Mouse (Mus musculus): ENCODE results near the gene Irf1. TPM values are rescaled to one million over a fixed set of nuclear protein-coding genes. Genes with fewer than 3 reads are reported as not detected.

The Irf1 gene
- polyA plus RNA-seq (2012; rRNA removed), result 162 and 169 TPM in 2 replicates

DNA sequence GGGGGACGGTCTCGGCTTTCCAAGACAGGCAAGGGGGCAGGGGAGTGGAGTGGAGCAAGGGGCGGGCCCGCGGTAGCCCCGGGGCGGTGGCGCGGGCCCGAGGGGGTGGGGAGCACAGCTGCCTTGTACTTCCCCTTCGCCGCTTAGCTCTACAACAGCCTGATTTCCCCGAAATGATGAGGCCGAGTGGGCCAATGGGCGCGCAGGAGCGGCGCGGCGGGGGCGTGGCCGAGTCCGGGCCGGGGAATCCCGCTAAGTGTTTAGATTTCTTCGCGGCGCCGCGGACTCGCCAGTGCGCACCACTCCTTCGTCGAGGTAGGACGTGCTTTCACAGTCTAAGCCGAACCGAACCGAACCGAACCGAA lies at the start of gene Irf1:
Irf1 (plus strand) TSS at position 255 of the 365 bp plus-strand sequence.
- no peaks in the 10 kb centered on the region for H3K27me3 ChIP-seq (ENCODE audit: control insufficient read depth, insufficient read depth, low read length)
- H3K4me1 ChIP-seq (replicated peaks; ENCODE audit: control insufficient read depth, insufficient read depth, low read length), result peaks cover 35% of the 10 kb centered on the region
- H3K36me3 ChIP-seq (ENCODE audit: control insufficient read depth, insufficient read depth, low read length), result peaks cover 22% of the 10 kb centered on the region
- WGBS, result under 1% methylated on average over 39 of the region's 40 CpGs
- peak within 1 kb of the TSS; percentile 79 for H3K27ac ChIP-seq (ENCODE audit: control insufficient read depth, insufficient read depth, low read length)
- peak; percentile 97 for DNase-seq
- H3K4me3 ChIP-seq (ENCODE audit: control insufficient read depth, insufficient read depth, low read length), result peak within 1 kb of the TSS; percentile 91
- TF ChIP-seq CTCF (IDR thresholded peaks at IDR 0.05; ENCODE audit: borderline replicate concordance, control insufficient read depth, extremely low read depth, insufficient read depth, low read length, poor library complexity), result no peak
- TF ChIP-seq POLR2A (IDR thresholded peaks at IDR 0.05; ENCODE audit: control insufficient read depth, extremely low read depth, insufficient read depth, low read length, poor library complexity), result peak; percentile 55; the same call in 1 of the 2 replicates

DNA sequence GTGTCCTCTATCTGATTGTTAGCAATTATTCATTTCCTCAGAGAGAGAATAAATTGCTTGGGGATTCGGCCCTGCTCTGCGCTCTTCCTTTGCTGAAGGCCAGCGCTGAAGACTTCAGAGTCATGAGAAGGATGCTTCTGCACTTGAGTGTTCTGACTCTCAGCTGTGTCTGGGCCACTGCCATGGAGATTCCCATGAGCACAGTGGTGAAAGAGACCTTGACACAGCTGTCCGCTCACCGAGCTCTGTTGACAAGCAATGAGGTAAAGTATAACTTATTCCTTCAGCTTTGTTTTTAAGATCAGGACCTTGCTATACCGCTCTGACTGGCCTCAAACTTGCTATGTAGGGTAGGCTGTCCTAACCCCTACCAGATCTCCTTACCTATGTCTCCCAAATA lies 49.1 kb upstream of the Irf1 start, which contains the start of gene Il5:
Il5 (plus strand) TSS at position 80 of the 400 bp plus-strand sequence.
- Histone ChIP-seq H3K4me3 (ENCODE audit: control insufficient read depth, insufficient read depth, low read length) (no peak within 1 kb of the TSS), H3K27me3 (ENCODE audit: control insufficient read depth, insufficient read depth, low read length) (no peaks in the 10 kb centered on the region), H3K27ac (ENCODE audit: control insufficient read depth, insufficient read depth, low read length) (no peak within 1 kb of the TSS), H3K4me1 (replicated peaks; ENCODE audit: control insufficient read depth, insufficient read depth, low read length) (peaks cover 5% of the 10 kb centered on the region), H3K36me3 (ENCODE audit: control insufficient read depth, insufficient read depth, low read length) (no peaks in the 10 kb centered on the region)
- WGBS, result 91% methylated on average over 6 of the region's 6 CpGs
- DNase-seq, result no peak
- TF ChIP-seq CTCF (IDR thresholded peaks at IDR 0.05; ENCODE audit: borderline replicate concordance, control insufficient read depth, extremely low read depth, insufficient read depth, low read length, poor library complexity) (no peak), POLR2A (IDR thresholded peaks at IDR 0.05; ENCODE audit: control insufficient read depth, extremely low read depth, insufficient read depth, low read length, poor library complexity) (no peak)

DNA sequence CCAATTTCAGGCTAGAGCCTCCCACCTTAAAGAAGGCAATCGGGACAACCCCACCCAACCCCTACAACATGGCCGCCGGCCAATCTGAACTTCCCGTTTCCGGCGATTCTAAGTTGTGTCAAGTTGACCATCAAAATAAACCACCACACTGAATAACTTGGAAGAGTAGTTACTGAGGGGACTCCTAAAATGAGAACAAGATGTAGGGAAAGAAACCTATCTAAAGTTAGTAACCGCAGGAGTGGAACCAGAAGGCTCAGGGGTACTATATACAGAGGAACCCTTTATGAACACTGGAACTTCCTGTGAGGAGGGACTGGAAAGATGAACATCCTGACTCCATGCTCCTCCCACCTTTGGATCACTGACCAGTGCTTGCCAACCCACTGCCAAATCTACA lies 38.4 kb upstream of the Irf1 start:
- no peaks in the 10 kb centered on the region for H3K36me3 ChIP-seq (ENCODE audit: control insufficient read depth, insufficient read depth, low read length)
- H3K27ac ChIP-seq (ENCODE audit: control insufficient read depth, insufficient read depth, low read length), result no peak overlapping the region
- peaks cover 9% of the 10 kb centered on the region for H3K4me1 ChIP-seq (replicated peaks; ENCODE audit: control insufficient read depth, insufficient read depth, low read length)
- TF ChIP-seq POLR2A (IDR thresholded peaks at IDR 0.05; ENCODE audit: control insufficient read depth, extremely low read depth, insufficient read depth, low read length, poor library complexity) (no peak), CTCF (IDR thresholded peaks at IDR 0.05; ENCODE audit: borderline replicate concordance, control insufficient read depth, extremely low read depth, insufficient read depth, low read length, poor library complexity) (no peak)
- no peak for DNase-seq
- WGBS, result 95% methylated on average over 7 of the region's 7 CpGs
- no peaks in the 10 kb centered on the region for H3K27me3 ChIP-seq (ENCODE audit: control insufficient read depth, insufficient read depth, low read length)
- no peak overlapping the region for H3K4me3 ChIP-seq (ENCODE audit: control insufficient read depth, insufficient read depth, low read length)

DNA sequence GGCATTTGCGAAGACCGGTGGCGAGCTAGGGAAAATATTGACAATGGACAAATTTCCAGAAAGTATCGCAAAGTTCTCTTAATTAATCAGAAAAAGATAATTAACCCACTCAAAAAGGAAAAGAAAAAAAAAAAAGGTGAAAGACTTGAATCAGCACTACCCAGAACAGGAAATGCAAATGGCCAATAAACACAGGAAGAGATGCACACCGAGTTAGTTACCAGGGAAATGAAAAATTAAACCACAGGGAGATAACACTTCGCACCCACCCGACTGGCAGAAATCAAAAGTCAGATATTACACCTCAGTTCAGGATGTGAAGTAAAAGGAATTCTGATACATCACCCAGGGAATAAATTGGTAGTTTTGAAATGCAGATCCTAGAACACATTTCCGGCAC lies 37.6 kb upstream of the Irf1 start:
- TF ChIP-seq CTCF (IDR thresholded peaks at IDR 0.05; ENCODE audit: borderline replicate concordance, control insufficient read depth, extremely low read depth, insufficient read depth, low read length, poor library complexity) (no peak), POLR2A (IDR thresholded peaks at IDR 0.05; ENCODE audit: control insufficient read depth, extremely low read depth, insufficient read depth, low read length, poor library complexity) (no peak)
- peaks cover 16% of the 10 kb centered on the region for H3K4me1 ChIP-seq (replicated peaks; ENCODE audit: control insufficient read depth, insufficient read depth, low read length)
- H3K36me3 ChIP-seq (ENCODE audit: control insufficient read depth, insufficient read depth, low read length), result no peaks in the 10 kb centered on the region
- 64% methylated on average over 8 of the region's 8 CpGs for WGBS
- no peaks in the 10 kb centered on the region for H3K27me3 ChIP-seq (ENCODE audit: control insufficient read depth, insufficient read depth, low read length)
- DNase-seq, result no peak
- no peak overlapping the region for H3K4me3 ChIP-seq (ENCODE audit: control insufficient read depth, insufficient read depth, low read length)
- H3K27ac ChIP-seq (ENCODE audit: control insufficient read depth, insufficient read depth, low read length), result no peak overlapping the region

DNA sequence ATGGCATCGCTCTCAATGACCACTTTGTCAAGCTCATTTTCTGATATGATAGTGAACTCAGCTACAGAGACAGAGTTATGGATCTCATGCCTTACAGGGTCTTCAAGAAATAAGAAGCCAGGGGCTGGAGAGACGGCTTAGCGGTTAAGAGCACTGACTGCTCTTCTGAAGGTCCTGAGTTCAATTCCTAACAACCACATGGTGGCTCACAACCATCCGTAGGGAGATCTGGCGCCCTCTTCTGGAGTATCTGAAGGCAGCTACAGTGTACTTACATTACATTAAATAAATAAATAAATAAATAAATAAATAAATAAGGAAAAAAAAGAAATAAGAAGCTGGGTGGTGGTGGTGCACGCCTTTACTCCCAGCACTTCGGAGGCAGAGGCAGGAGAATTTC lies 36.0 kb upstream of the Irf1 start:
- Histone ChIP-seq H3K27ac (ENCODE audit: control insufficient read depth, insufficient read depth, low read length) (no peak overlapping the region), H3K4me3 (ENCODE audit: control insufficient read depth, insufficient read depth, low read length) (no peak overlapping the region), H3K4me1 (replicated peaks; ENCODE audit: control insufficient read depth, insufficient read depth, low read length) (peaks cover 16% of the 10 kb centered on the region), H3K27me3 (ENCODE audit: control insufficient read depth, insufficient read depth, low read length) (no peaks in the 10 kb centered on the region), H3K36me3 (ENCODE audit: control insufficient read depth, insufficient read depth, low read length) (no peaks in the 10 kb centered on the region)
- WGBS, result 90% methylated on average over 7 of the region's 7 CpGs
- no peak for DNase-seq
- TF ChIP-seq POLR2A (IDR thresholded peaks at IDR 0.05; ENCODE audit: control insufficient read depth, extremely low read depth, insufficient read depth, low read length, poor library complexity) (no peak), CTCF (IDR thresholded peaks at IDR 0.05; ENCODE audit: borderline replicate concordance, control insufficient read depth, extremely low read depth, insufficient read depth, low read length, poor library complexity) (no peak)

DNA sequence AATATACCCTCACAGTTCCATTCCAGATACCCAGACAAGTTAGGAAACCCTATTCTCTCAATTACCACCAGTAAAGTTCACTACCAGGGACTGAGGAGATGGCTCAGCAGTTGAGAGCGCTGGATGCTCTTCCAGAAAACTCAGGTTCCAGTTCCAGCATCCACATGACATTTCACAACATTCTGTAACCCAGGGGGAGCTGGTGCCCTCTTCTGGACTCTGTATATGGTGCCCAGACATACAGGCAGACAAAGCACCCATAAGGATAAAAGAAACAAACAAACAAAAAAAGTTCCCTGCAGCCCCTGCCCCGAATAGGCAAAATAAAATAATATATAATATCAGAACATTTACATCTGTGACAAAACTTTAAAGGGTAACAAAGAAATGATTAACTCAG lies 35.4 kb upstream of the Irf1 start:
- no peaks in the 10 kb centered on the region for H3K27me3 ChIP-seq (ENCODE audit: control insufficient read depth, insufficient read depth, low read length)
- no peak overlapping the region for H3K27ac ChIP-seq (ENCODE audit: control insufficient read depth, insufficient read depth, low read length)
- DNase-seq, result no peak
- H3K4me1 ChIP-seq (replicated peaks; ENCODE audit: control insufficient read depth, insufficient read depth, low read length), result peaks cover 16% of the 10 kb centered on the region
- no peaks in the 10 kb centered on the region for H3K36me3 ChIP-seq (ENCODE audit: control insufficient read depth, insufficient read depth, low read length)
- WGBS, result 92% methylated on average over 2 of the region's 2 CpGs
- TF ChIP-seq POLR2A (IDR thresholded peaks at IDR 0.05; ENCODE audit: control insufficient read depth, extremely low read depth, insufficient read depth, low read length, poor library complexity), result no peak
- TF ChIP-seq CTCF (IDR thresholded peaks at IDR 0.05; ENCODE audit: borderline replicate concordance, control insufficient read depth, extremely low read depth, insufficient read depth, low read length, poor library complexity), result no peak
- no peak overlapping the region for H3K4me3 ChIP-seq (ENCODE audit: control insufficient read depth, insufficient read depth, low read length)

All from thymus, adult 2 months (tissue).